Mouse (Mus musculus) thymus, adult 2 months (tissue): ENCODE measurements at regions not wholly inside any gene's neighbourhood (a gene's known extent, or its start where the extent isn't known, plus 50 kb on each side); places are given as distances from the start of the nearest gene placed in this dataset.

ENCODE experiments used
- CTCF ChIP-seq: fragments of 200-500 bp; IDR thresholded peaks from 2 replicates; pipeline ENCODE4 v1.5.1; 2012; ENCODE audit warnings: mild to moderate bottlenecking, control low read depth, low read length, moderate library complexity, borderline replicate concordance; ENCODE audit not compliant: control insufficient read depth, poor library complexity, insufficient read depth; ENCODE audit errors: extremely low read depth
- POLR2A ChIP-seq: fragments of 200-500 bp; IDR thresholded peaks from 2 replicates; pipeline ENCODE4 v1.6.1; 2012; ENCODE audit warnings: mild to moderate bottlenecking, low read length, control low read depth, moderate library complexity; ENCODE audit not compliant: control insufficient read depth, poor library complexity, insufficient read depth; ENCODE audit errors: extremely low read depth

GRCm38 (mm10) chr11:44062446-44062845, 161.4 kb upstream of the Adra1b start:
- TF ChIP-seq CTCF (no peak), POLR2A (no peak)
